Mouse (Mus musculus) G1E (cell line): Measurements from ENCODE around the gene Prtn3.

Experiments used
- CTCF ChIP-seq: IDR thresholded peaks from 2 replicates; pipeline ENCODE4 v1.5.1; 2012; ENCODE audit warnings: low read depth, low read length, inconsistent platforms, mixed read lengths
- GATA1 ChIP-seq: IDR thresholded peaks from 2 replicates; pipeline ENCODE4 v1.6.1; 2012; ENCODE audit warnings: borderline replicate concordance, low read length, inconsistent platforms, mixed read lengths
- GATA2 ChIP-seq: IDR thresholded peaks from 2 replicates; pipeline ENCODE4 v1.6.1; 2012; ENCODE audit warnings: low read depth, low read length, inconsistent platforms, borderline replicate concordance
- POLR2AphosphoS5 ChIP-seq: IDR thresholded peaks from 2 replicates; pipeline ENCODE4 v1.6.1; 2012; ENCODE audit warnings: low read depth, low read length, inconsistent platforms; ENCODE audit not compliant: insufficient replicate concordance
- TAL1 ChIP-seq: conservative IDR thresholded peaks from 2 replicates; pipeline ENCODE4 v1.6.1; 2012; ENCODE audit warnings: low read depth, low read length, inconsistent platforms, mixed read lengths

DNA sequence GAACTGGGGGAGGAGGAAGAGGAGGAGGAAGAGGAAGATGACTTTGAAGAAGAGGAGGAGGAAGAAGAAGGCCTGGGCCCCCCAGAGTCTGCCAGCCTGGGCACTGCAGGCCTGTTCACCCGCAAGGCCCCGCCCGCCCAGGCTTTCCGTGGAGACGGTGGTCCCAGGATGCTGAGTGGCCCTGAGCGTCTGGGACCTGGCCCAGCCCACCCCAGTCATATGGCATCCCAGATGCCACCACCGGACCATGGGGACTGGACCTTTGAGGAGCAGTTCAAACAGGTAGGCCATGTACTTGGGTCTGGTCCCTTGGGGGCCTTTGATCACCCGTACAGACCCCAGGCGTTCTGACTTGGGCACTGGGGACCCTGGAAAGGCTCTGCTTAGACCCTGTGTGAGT lies 57.5 kb downstream of the Prtn3 start:
- TF ChIP-seq CTCF (no peak), TAL1 (no peak), POLR2AphosphoS5 (no peak), GATA1 (no peak), GATA2 (no peak)
